Mouse (Mus musculus): ENCODE results near the gene Scgb2b11. TPM values are rescaled to one million over a fixed set of nuclear protein-coding genes. Genes with fewer than 3 reads are reported as not detected.
"Not testable (repeated sequence)": the region's sequence is repeated elsewhere in the genome, so short reads cannot be mapped to it uniquely, and the experiment has no call there.

Gene Scgb2b11
- polyA plus RNA-seq (2015; fragmentation: Nextera tagmentation; extraction: Ambion mirVana), result not detected in 2 replicates

DNA sequence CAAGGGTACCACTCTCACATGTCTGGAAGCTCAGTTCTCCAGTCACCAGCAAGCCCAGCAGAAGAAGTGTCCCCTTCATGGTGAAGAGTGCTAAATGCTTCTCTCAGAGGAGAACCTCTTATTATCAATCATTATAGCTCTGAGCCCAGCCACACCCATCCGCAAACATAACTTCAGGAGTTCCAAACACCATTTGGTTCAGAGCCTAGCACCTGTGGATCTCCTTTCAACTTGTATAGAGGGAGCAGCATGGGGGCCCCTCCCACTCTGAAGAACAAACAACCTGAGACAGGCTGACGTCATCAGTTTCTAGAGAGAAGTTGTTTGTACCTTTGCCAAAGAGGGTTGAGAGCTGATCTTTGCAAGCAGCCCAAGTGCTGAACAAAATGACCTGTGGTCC, at the start of gene Scgb2b11:
Gene Scgb2b11, minus strand, starts transcription at position 101 of the 400 bp plus-strand sequence.
- not testable (repeated sequence) for H3K9me3 ChIP-seq (ENCODE audit: control insufficient read depth); H3K4me1 ChIP-seq (replicated peaks; ENCODE audit: control insufficient read depth, insufficient read depth, low read length); H3K27ac ChIP-seq (ENCODE audit: low read depth, low read length); ATAC-seq; H3K9ac ChIP-seq (ENCODE audit: low read depth, low read length); H3K27me3 ChIP-seq (replicated peaks; ENCODE audit: control insufficient read depth, insufficient read depth, low read length); H3K36me3 ChIP-seq (ENCODE audit: control insufficient read depth, insufficient read depth); H3K4me3 ChIP-seq (ENCODE audit: low read depth, low read length); H3K4me2 ChIP-seq (replicated peaks; ENCODE audit: low read depth)
- WGBS, result 73% methylated on average over 2 of the region's 2 CpGs

DNA sequence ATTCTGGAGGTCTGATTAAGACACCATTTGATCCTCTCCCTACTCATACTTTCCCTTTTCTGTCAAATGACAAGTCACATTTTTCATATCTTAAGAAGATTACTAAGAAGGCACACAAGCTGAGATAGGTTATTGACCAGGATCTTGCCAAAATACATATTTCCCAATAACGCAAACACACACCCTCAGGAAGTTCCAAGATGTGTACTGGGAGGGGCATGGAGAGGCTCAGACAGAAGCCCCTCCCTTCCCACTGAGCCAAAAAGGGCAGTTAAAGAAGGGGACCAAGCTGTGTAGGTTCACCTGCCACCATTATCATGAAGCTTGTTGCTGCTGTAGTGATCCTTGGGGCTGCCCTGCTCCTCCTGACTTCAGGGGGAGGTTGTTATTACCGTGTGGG, 11.6 kb upstream of the Scgb2b11 start, which contains the start of gene Scgb1b11:
Gene Scgb1b11, plus strand, starts transcription at position 301 of the 400 bp plus-strand sequence.
- no CpG with 5 or more reads among the region's 2 CpGs for WGBS

More for the DNA sequence above, 11.6 kb upstream of the Scgb2b11 start, which contains the start of gene Scgb1b11:
- not testable (repeated sequence) for H3K27me3 ChIP-seq (replicated peaks; ENCODE audit: control insufficient read depth, insufficient read depth, low read length); H3K4me1 ChIP-seq (replicated peaks; ENCODE audit: control insufficient read depth, insufficient read depth, low read length); H3K9ac ChIP-seq (ENCODE audit: low read depth, low read length); H3K36me3 ChIP-seq (ENCODE audit: control insufficient read depth, insufficient read depth); H3K4me2 ChIP-seq (replicated peaks; ENCODE audit: low read depth); H3K9me3 ChIP-seq (ENCODE audit: control insufficient read depth); H3K4me3 ChIP-seq (ENCODE audit: low read depth, low read length); H3K27ac ChIP-seq (ENCODE audit: low read depth, low read length); ATAC-seq

Other genes with a start within 250 kb of the Scgb2b11 start
- gene Scgb1b10, start 110.3 kb downstream of the Scgb2b11 start, polyA plus RNA-seq (2015; fragmentation: Nextera tagmentation; extraction: Ambion mirVana), result not detected in 2 replicates
- gene Scgb1b11, start 11.7 kb upstream of the Scgb2b11 start, polyA plus RNA-seq (2015; fragmentation: Nextera tagmentation; extraction: Ambion mirVana), result not detected in 2 replicates
- gene Scgb2b12, start 116.1 kb upstream of the Scgb2b11 start, polyA plus RNA-seq (2015; fragmentation: Nextera tagmentation; extraction: Ambion mirVana), result not detected in 2 replicates
- not detected in 2 replicates for gene Scgb1b12, start 123.0 kb upstream of the Scgb2b11 start, polyA plus RNA-seq (2015; fragmentation: Nextera tagmentation; extraction: Ambion mirVana)
- gene Scgb1b29, start 230.4 kb upstream of the Scgb2b11 start, polyA plus RNA-seq (2015; fragmentation: Nextera tagmentation; extraction: Ambion mirVana), result not detected in 2 replicates

Data from intestine, postnatal 0 days (tissue).